Mouse (Mus musculus) cerebellum, adult 11 months (tissue): ENCODE measurements around the gene Gm37419.
A peak's percentile ranks its signal among the peaks of the same experiment; 100 is the strongest.

Experiments
- DNase-seq: peaks from one replicate; pipeline ENCODE4 v3.0.0; 2022

Gm37419 gene

DNA sequence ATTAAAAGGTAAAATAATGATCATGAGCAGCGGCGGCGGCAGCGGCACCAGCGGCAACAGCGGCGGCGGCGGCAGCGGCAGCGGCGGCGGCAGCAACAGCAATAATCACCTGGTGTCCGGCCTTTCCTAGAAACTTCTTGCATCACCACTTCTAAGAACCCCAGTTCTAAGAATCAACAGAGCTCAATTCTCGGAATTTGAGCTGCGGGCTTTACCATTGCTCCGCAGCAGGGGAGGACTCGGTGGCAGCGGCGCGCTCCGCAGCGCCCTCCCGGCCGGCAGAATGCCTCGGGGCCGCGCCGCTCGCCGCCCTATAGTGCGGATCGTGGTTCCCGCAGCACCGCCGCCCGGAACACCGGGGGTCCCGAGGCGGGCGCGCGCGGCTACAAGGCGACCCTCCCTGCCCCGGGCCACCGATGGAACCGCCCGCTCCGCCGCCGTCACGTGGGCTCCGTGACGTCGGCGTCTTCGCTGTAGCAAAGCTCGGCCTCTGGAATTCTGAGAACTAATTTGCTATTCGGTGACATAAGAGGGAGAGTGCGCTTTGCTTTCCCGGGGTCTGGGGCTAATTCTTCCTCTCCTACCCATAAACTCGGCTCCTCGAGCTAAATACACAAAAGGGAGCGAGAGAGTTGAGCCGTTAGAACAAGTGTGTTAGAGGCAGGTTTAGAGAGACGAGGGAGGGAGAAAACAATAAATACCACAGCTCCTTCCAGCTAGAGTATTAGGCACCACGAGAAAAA is at the start of gene Gm37419, which contains the start of gene Bcl6:
Gene Gm37419 (plus strand): TSS at position 17 of the 743 bp plus-strand sequence.
Gene Bcl6 (minus strand): TSS at position 387 of the 743 bp plus-strand sequence.
- DNase-seq = peak; percentile 88

GRCm38 (mm10) chr16:23944801-23945200 is 43.5 kb upstream of the Gm37419 start:
- no peak for DNase-seq

DNA sequence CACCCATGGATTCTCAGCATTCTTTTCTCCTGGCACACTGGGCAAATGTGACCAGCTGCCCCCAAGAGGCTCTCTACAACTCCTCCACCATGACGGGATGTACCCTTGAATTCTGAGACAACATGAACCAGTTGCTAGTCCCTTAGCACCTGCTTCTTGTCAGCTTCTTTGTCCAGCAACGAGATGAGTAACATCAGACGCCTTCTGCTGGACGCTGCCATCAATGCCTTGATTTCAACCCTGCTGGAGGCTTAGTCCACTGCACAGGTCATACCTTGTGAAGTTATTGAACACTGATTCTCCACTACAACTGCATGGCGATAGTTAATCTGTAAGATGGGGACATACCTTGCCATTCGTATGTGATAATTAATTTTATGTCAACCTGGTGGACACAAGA is 40.6 kb upstream of the Gm37419 start:
- DNase-seq = no peak

DNA sequence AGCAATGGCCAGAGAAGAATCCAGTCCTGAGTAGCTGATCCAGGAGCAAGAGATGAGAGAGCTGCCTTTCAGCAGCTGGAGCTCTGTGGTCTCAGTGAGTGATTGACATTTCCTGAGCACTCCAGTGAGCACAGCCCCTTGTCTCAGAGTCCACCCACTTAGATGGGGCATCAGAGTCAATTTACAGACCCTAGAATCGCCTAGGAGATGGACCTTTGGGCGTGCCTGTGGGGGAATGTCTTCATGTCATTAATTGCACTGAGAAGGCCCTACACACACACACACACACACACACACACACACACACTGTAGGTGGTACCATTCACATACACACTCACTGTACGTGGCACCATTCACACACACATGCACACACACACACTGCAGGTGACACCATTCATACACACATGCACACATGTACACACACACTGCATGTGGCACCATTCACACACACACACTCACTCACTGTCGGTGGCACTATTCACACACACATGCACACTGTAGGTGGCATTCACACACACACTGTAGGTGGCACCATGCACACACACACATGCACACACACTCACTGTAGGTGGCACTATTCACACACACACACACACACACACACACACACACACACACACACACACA is 36.1 kb upstream of the Gm37419 start:
- DNase-seq = no peak

GRCm38 (mm10) chr16:23953189-23953958 is 34.9 kb upstream of the Gm37419 start:
- no peak for DNase-seq

GRCm38 (mm10) chr16:23953959-23954260 is 34.4 kb upstream of the Gm37419 start:
- DNase-seq = no peak

DNA sequence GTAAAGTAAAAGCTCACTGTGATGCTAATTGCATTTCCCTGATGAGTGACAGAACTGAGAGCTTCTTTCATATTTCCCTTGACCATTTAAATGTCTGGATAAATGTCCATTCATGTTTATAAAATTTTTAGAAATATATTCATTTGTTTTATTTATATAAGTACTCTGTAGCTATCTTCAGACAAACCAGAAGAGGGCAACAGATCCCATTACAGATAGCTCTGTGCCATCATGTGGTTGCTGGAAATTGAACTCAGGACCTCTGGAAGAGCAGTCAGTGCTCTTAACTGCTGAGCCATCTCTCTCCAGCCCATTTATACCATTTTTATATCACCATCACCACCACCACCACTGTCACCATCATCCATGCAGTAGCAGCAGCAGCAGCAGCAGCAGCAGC is 29.3 kb upstream of the Gm37419 start:
- DNase-seq = no peak

DNA sequence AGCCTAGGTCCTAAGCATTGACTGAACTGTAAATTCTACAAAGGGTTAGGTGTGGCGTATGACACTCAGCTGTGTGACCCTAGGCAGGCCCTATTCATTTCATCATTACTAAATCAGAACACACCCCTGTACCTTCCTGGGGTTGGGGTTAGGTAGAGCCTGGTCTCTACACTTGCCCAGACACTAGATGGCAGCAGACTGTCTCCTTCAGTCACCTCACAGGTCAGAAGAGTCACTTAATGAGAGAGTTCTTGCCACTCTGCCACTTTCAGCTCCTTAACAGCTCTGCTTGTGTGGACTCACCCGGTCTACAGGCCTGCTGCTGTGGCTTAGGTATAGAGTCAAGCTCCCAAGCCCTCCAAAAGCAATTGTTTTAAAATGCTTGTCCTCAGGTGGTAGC is 25.9 kb upstream of the Gm37419 start:
- no peak for DNase-seq

DNA sequence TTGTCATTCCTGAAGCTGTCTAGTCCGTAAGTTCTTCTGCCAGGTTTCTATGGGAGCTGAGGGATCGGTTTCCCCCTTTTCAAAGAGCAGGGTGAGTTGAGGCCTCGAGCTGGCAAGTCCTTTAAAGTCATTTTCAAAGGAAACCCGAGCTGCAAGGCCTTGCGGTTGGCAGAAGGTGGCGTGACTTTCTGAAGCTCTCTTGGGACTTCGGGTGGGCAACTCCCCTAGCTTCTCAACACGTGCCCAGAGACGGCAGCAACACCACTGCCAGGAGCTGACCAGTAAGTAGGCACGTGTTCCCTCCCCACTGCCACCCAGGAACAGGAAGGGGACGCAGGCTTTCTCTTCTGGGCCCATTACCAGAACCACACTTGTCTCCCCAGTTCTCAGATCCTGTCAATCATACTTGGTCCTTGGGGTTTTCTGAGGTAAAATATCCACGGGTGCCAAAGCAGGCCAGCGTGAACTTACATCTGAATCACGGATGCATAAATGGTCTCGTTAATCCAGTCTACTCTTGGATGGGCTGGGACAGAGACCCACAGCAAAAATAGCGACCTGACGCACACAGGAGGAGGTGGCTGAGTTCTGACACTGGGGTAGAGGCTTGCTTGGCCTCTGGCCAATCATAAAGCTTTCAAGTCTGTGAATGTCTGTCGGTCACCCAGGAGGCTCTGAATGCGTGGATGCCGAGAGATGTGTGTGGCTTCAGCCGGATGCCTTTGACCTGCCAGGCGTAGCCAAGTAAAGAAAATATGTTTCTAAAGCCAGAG is 24.2 kb upstream of the Gm37419 start:
- no peak for DNase-seq

DNA sequence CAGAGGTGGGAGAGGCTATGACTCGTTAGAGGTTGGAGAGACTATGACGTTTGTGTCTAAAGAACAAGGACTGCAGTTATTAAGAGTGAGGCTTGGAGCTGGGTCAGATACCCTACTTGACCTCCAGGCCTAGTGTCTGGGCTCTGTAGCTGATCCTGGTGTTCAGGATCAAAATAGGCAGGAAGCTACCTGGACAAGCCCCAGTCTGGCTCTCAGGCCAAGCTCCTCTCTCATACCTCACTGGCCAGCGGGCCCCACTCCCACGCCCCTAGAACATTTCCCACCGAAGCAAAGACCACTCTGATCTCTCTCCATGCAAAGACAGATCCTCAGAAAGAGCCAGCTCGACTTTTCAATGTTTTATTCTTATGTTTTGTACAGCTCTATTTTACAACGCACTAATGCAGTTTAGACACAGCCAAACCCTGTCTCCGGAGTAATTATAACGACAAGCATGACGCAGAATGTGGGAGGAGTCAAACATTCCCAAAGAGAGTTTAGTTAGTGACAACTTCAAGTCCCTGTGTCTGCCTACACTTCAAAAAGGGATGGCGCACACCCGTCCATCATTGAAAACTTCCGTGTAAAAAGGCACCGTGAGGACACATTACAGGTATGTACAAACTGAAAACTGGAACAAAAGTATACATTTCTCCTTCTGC is 23.4 kb upstream of the Gm37419 start:
- DNase-seq = no peak

DNA sequence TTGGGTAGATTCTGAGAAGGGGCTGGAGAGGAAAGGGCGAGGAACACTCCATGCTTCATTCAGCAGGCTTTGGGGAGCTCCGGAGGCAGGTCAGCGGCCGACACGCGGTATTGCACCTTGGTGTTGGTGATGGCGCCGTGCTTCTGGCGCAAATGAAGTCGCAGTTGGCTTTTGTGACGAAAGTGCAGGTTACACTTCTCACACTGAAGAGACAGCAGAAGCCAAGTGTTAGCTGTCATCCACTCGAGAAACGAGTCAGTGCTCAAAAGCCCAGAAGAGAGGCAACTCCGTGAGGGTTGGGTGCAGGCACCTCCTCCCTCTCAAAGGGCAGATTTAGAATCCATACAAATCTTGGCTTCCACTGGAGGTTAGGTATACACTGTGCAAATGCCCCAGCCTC is 22.2 kb upstream of the Gm37419 start:
- no peak for DNase-seq

- no peak for DNase-seq
These were observed 21.0 kb upstream of the Gm37419 start for GRCm38 (mm10) chr16:23967301-23967700.

DNA sequence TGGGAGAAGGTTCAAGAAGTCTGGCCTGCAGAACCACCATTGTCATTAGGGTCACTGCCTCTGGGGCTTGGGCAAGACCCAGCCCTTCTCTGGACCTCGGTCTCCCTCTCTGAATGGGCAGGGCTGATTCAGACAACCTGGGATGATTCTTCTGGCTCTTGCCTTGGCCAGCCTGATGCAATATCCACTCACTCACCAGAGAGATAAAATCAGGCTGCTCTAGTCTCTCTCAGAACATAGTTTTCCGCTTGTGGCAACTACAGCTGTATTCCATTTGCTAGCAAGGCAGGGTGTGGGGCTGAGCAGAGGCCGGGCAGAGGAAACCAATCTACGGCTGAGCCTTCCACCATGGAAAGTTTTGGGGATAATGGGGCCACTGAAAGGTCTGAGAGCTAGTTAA is 19.4 kb upstream of the Gm37419 start:
- no peak for DNase-seq

DNA sequence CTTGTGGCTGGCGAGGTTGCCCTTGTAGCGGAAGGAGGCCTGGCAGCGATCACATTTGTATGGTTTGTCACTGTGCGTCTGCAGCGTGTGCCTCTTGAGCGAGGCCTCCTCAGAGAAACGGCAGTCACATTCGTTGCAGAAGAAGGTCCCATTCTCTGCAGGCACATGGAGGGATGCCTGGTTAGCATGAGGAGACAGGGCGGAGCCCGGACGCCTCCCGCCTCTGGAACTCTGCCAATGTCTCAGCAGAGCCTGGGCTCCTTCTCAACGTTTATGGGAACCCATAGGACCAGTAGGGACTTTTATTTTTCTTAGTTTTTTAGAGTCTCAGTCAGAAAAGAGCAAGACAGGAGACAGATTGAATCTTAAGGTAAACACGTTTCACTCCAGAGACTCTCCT is 18.4 kb upstream of the Gm37419 start:
- DNase-seq = no peak

- no peak for DNase-seq
These were observed 16.0 kb upstream of the Gm37419 start for GRCm38 (mm10) chr16:23972126-23972740.

DNA sequence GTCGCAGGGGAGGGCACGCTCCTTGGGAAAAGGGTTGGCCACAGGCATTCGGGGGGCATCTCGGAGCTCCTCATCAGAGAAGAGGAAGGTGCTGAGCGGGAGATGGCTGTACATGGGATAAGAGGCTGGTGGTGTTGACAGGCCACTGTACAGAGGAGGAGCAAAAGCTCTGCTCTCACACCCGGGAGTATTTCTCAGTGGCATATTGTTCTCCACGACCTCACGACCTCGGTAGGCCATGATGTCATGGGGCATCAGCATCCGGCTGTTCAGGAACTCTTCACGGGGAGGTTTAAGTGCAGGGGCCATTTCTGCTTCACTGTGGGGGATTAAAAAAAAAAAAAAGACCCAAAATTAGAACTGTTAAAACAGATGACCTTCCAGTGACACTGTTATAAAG is 15.4 kb upstream of the Gm37419 start:
- DNase-seq = no peak

GRCm38 (mm10) chr16:23973635-23974367 is 14.5 kb upstream of the Gm37419 start:
- no peak for DNase-seq

DNA sequence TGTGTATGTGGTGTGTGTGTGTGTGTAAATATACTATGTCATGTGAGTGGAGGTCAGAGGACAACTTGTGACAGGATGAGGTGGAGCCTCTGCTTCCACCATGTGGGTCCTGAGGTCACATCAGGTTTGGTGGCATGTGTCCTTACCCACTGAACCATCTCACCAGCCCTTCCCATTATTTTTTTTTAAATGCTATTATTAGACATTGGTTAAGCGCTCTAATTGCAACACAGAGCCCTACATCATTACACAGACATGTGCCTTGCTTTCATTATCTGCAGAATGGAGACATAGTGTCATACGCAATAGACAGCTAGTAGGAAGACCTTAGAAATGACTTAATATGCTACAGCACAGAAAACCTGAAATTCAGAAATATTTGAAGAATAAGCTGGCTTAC is 12.1 kb upstream of the Gm37419 start:
- DNase-seq = no peak

DNA sequence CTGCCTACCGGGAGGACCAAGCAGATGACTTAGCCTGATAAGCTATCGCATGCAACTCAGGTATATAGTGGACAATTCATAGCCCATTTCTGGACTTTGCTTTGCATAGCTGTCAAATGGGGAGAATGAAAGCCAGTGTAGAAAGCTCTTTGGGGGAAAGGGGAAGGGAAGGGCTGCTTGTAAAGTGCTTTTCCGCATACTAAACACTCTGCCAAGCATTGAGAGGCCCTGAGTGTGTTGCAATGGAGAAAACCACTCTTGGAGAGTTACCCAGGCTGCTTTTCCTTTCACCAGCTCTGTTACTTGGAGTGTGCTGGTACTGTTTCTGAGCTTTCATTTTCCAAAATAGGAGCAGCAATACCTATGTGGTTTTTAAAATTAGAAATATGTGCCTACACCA is 10.6 kb upstream of the Gm37419 start:
- no peak for DNase-seq

DNA sequence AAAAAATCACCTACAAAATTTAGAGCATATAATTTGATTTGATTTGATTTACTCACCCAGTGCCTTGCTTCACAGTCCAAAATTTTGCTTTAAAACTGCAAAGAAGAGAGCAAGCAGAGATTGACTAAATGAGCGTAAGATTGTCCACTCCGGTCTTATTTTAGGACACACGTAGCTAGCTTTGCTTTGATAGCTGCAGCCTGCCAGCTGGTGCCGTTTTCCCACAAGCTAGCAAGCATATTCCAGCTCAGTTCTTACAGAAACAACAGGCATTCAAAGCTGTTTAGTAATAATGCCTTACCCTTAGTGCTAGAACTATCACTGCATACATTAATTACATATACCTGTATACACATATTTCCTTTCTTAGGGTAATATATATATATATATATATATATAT is 9.8 kb upstream of the Gm37419 start:
- DNase-seq = no peak

DNA sequence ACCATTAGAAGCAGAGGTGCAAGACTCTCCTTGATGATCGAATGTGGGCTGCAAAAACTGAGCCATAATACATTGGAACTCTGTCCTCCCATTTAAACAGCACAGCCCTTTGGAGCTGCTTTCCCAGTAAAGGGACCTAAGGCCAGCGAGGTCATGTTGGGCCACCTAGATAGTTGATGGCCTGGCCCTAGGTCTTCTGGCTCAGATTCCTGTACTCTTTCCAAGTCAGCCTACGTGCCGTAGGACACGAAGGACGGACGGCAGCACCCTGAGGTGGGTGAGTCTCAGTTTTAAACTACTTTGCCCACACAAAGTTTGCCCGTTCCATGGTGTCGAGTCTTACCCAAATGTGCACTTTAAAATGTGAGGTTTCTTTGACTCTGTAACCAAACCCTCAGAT is 8.8 kb upstream of the Gm37419 start:
- DNase-seq = no peak
